Mouse (Mus musculus) T-cell, adult 2 months (primary cell): ENCODE measurements around the gene Mef2d.

Experiments
- DNase-seq: peaks from one replicate; pipeline ENCODE4 v3.0.0; 2022; ENCODE audit warnings: low spot score

Mef2d gene

DNA sequence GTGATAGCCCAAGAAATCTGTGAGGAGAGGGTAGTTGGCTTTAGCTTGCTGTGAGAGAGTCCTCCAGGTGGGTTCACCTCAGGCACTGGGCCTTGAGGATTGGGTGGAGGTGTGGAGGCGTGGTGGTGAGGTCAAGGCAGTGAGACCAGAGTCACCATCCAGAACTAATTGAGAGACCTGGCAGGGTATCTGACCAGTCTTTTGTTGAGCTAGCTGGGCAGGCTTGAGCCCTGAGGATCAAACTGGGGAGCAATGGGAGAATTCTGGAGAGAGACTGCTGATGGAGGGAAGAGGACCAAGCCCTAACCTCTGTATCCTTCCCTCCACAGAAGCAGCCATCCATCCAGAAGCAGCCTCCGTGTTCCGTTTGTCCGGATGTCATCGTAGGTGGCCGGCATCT lies 67.1 kb downstream of the Mef2d start:
- DNase-seq = no peak

GRCm38 (mm10) chr3:88210121-88210520 lies 67.9 kb downstream of the Mef2d start:
- DNase-seq = no peak

DNA sequence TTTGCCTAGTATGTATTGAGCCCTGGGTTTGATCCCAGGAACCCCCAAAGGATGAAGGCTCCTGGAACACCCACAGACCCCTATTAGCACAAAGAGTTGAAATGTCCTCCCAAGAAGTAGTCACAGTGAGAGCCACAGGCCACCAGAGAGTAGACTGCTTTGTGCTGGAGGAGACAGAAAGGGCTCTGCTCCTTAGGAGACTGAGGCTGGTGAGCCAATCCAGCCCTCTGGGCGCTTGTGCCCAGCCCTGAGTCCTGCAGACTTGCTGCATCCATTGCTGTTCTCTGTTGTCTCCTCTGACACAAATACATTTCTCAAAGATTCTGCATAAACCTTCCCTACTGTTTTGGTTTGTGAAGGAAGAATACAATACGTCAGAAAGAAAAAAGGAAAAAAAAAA lies 68.7 kb downstream of the Mef2d start:
- DNase-seq = no peak

GRCm38 (mm10) chr3:88212356-88212755 lies 70.2 kb downstream of the Mef2d start:
- no peak for DNase-seq

GRCm38 (mm10) chr3:88213019-88213418 lies 70.8 kb downstream of the Mef2d start:
- DNase-seq = no peak

GRCm38 (mm10) chr3:88214197-88214938 lies 72.2 kb downstream of the Mef2d start:
- DNase-seq = no peak

GRCm38 (mm10) chr3:88214971-88215552 lies 72.9 kb downstream of the Mef2d start:
- DNase-seq = peak; percentile 32

- no peak for DNase-seq
Observed at GRCm38 (mm10) chr3:88215553-88216004, 73.4 kb downstream of the Mef2d start.

DNA sequence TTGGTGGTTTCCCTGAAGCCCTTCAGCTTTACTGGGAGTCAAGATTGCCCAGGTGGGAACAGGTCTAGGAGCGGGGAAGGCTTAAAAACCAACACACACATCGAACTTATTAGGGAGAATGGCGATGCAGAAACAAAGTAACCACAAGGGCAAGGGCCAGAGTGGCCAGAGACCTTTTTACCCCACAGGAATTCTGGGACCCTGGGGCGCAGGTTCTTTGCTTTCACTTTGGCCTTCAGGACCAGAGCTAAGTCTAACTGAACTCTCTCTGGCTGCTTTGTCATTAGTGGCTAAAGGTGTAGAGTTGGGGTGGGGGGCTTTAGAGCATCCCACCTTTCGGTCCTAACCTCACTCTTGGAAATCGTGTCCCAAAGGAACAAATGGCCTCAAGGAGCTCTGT lies 73.9 kb downstream of the Mef2d start:
- DNase-seq = no peak

- DNase-seq = no peak
Observed at GRCm38 (mm10) chr3:88216534-88217326, 74.6 kb downstream of the Mef2d start.

DNA sequence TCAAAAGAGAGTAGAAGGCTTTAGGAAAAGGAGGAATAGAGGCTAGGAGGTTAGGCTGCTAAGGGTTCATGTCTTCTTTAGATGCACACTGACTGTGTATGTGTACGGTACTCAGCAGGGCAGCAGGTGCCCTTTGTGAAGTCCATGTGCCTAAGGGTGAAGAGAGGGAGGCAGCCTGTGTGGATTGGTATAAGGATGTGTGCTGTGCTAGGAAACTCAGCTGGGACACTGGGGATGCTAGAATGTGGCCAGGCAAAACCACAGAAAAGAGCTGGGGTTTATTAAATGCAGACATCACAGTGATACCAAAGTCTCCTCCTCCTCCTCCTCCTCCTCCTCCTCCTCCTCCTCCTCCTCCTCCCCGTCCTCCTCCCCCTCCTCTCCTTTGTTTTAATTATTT lies 75.5 kb downstream of the Mef2d start:
- DNase-seq = no peak

DNA sequence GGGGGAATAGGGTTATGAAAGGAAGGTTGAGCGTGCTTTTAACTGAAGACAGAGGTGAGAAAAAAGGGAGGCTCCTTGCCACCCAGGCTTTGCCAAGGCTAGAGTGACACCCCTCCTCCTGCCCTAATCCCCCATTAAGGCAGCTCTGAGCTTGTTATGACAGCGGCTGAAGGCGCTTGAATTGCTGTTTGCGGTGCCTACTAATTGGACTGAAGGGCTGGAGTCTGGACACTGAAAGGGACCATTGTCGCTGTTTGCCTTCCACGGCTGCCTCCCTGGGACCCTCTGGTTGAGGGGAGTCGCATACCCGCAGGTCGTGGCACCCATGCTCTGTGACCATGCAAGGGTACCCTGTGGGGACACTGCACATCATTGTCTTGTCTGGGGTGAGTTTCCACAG lies 77.8 kb downstream of the Mef2d start:
- no peak for DNase-seq

- no peak for DNase-seq
Observed at GRCm38 (mm10) chr3:88220842-88221241, 78.7 kb downstream of the Mef2d start.
